Mouse (Mus musculus) spleen, adult 2 months (tissue): ENCODE results near the gene Stxbp6. TPM values are rescaled to one million over a fixed set of nuclear protein-coding genes. Genes with fewer than 3 reads are reported as not detected.
"Not testable (repeated sequence)": the region's sequence is repeated elsewhere in the genome, so short reads cannot be mapped to it uniquely, and the experiment has no call there.

Experiments used
- DNase-seq, 2 experiments: peaks; one replicate each; pipeline versions ENCODE4 v3.0.0 to v3.0.0-alpha.2; 2012 to 2021; ENCODE audit warnings: low spot score in 2 of 2, low read depth in 1 of 2
- H3K27ac ChIP-seq: fragments of 200-500 bp; 2 replicates; pipeline ENCODE4 v1.5.1; 2012; ENCODE audit warnings: low read length, inconsistent platforms; ENCODE audit not compliant: insufficient read depth
- H3K27me3 ChIP-seq: fragments of 200-500 bp; 2 replicates; pipeline ENCODE4 v1.6.1; 2012; ENCODE audit warnings: mild to moderate bottlenecking, moderate library complexity, low read length, inconsistent platforms; ENCODE audit not compliant: control insufficient read depth, insufficient read depth
- H3K36me3 ChIP-seq: fragments of 200-500 bp; 2 replicates; pipeline ENCODE4 v1.6.1; 2012; ENCODE audit warnings: mild to moderate bottlenecking, low read length, inconsistent platforms; ENCODE audit not compliant: control insufficient read depth, insufficient read depth
- H3K4me1 ChIP-seq: fragments of 200-500 bp; 2 replicates; pipeline ENCODE4 v1.6.1; 2011; ENCODE audit warnings: inconsistent platforms; ENCODE audit not compliant: control insufficient read depth, insufficient read depth, insufficient read length
- H3K4me3 ChIP-seq: fragments of 200-500 bp; 2 replicates; pipeline ENCODE4 v1.5.1; 2011; ENCODE audit warnings: mild to moderate bottlenecking, inconsistent platforms; ENCODE audit not compliant: insufficient read depth, insufficient read length; ENCODE audit errors: extremely low read depth
- CTCF ChIP-seq: fragments of 200-500 bp; IDR thresholded peaks from 2 replicates; pipeline ENCODE4 v1.5.1; 2011; ENCODE audit warnings: mild to moderate bottlenecking, inconsistent platforms; ENCODE audit not compliant: insufficient read depth, insufficient read length, insufficient replicate concordance; ENCODE audit errors: extremely low read depth
- POLR2A ChIP-seq: fragments of 200-500 bp; IDR thresholded peaks from 2 replicates; pipeline ENCODE4 v1.6.1; 2011; ENCODE audit warnings: low read depth, low read length, inconsistent platforms
- WGBS: fragments of 180-500 bp; shearing (Covaris S2); methylation state at CpG from one replicate; pipeline ENCODE4 v1.1.7; 2018; 5-methylcytosine and 5-hydroxymethylcytosine counted together
- polyA plus RNA-seq: library from polyadenylated mRNA; depleted of rRNA; stranded (reverse); fragments of >200 nt; gene quantifications from 2 replicates; pipeline ENCODE4 v1.2.3, GENCODE M21; 2012; rRNA removed

Stxbp6 gene
- polyA plus RNA-seq = 1.1 and 1.5 TPM in 2 replicates

DNA sequence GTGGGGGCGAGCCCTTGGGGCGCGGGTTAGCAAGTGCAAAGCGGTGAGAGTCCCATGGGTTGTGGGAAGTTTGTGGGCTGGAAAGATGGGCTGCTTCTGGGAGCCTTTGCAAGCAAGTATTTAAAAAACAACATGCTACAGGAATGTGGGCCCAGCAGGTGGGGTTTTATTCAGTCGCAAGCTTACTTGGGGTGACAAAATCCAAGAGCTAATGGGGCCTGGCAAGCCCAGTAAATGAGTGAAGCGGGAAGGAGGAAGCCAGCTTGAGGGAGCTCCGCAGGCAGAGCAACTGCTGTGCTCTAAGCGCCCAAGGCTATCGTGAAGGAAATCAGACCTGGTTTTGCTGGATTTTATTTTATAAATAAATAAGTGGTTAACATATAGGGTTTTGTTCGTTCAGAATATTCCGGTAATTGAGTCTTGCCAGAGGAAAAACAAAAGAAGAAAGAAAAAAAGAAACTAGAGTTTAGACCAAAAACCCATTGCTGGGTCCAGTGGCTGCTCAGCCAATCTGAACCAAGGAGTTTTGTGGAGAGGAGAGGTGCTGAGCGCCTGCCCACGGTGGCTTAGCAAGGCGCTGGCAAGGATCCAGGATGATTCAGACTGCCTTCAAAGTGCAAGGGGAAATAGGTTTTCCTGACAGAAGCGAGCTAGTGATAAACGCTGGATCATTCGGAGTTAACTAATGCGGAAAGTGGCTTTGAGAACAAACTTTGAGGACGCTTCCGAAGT, at the start of gene Stxbp6:
Stxbp6 (minus strand) TSS at position 99 of the 732 bp plus-strand sequence.
- H3K36me3 ChIP-seq = no peaks in the 10 kb centered on the region
- DNase-seq = no peak
- 4% methylated on average over 20 of the region's 20 CpGs for WGBS
- TF ChIP-seq CTCF = no peak
- no peak for TF ChIP-seq POLR2A
- H3K4me3 ChIP-seq = peak within 1 kb of the TSS; percentile 31
- no peak within 1 kb of the TSS for H3K27ac ChIP-seq
- peaks cover 10% of the 10 kb centered on the region; the same call in 1 of the 2 replicates for H3K27me3 ChIP-seq
- no peaks in the 10 kb centered on the region for H3K4me1 ChIP-seq

DNA sequence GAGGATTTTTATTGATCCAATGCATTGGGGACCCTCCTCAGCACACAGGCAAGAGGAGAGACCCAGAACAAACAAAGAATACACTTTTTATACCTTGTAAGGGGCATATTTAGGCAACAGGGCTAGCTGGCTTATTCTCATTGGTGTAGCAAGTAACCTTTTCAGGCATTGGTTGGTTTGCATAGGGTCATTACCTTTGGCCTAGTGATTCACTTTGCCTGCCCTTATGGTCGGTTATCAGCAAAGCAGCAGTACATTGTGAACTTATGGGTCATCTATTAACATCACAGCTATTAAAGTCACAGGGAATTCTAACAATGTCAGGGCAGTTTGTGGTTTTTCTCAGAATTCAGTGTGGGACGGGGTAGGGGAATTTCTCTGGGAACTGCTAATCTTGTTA, 28.4 kb upstream of the Stxbp6 start:
- not testable (repeated sequence) for H3K4me1 ChIP-seq, H3K27ac ChIP-seq, DNase-seq, H3K4me3 ChIP-seq, H3K36me3 ChIP-seq, H3K27me3 ChIP-seq
- WGBS = 75% methylated on average over 2 of the region's 2 CpGs

- Histone ChIP-seq H3K4me3 (no peak overlapping the region), H3K4me1 (no peaks in the 10 kb centered on the region), H3K27me3 (no peaks in the 10 kb centered on the region), H3K36me3 (no peaks in the 10 kb centered on the region), H3K27ac (no peak overlapping the region)
- WGBS = 83% methylated on average over 2 of the region's 2 CpGs
- TF ChIP-seq CTCF (no peak), POLR2A (no peak)
- no peak for DNase-seq
Measured at GRCm38 (mm10) chr12:45093732-45094131, 19.2 kb upstream of the Stxbp6 start.

- no peaks in the 10 kb centered on the region for H3K36me3 ChIP-seq
- H3K4me3 ChIP-seq = no peak overlapping the region
- H3K27ac ChIP-seq = no peak overlapping the region
- no peaks in the 10 kb centered on the region for H3K4me1 ChIP-seq
- WGBS = 37% methylated on average over 3 of the region's 3 CpGs
- no peaks in the 10 kb centered on the region for H3K27me3 ChIP-seq
- DNase-seq = no peak
- no peak for TF ChIP-seq POLR2A
- no peak for TF ChIP-seq CTCF
Measured at GRCm38 (mm10) chr12:45092444-45092843, 17.9 kb upstream of the Stxbp6 start.

GRCm38 (mm10) chr12:45083145-45083475, 8.6 kb upstream of the Stxbp6 start:
- H3K36me3 ChIP-seq = no peaks in the 10 kb centered on the region
- 76% methylated on average over 1 of the region's 1 CpGs for WGBS

DNA sequence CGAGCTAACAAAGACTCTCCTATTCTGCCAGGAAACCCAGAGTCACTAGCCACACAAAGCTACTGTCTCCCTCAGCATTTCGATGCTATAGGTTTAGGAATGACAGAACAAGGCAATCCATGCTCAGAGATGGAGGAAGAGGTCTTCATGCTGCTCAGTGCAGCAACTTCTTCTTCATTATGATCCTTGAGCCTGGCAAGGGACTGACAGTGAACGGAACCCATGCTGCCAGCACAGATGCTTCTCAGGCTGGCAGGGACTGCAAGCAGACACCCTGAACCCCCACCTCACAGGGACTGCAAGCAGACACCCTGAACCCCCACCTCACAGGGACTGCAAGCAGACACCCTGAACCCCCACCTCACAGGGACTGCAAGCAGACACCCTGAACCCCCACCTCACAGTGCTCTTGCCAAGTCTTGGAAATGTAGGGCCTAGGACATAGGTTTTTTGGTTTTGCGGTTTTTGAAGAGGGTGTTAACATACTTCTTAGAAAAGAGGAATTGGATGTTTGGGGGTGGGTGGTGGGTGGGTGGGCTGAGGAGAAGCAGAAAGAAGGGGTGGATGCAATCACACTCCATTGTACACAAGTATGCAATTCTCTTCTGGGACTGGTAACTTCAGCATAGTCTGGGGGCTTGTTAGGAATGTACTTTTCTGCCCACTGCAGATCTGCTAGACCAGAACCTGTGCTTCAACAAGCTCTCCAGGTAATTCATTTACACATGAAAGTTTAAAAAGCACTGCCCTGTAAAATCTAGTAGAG, 8.1 kb upstream of the Stxbp6 start:
- no peak overlapping the region for H3K4me3 ChIP-seq
- 46% methylated on average over 4 of the region's 4 CpGs for WGBS
- DNase-seq = no peak
- no peak overlapping the region for H3K27ac ChIP-seq
- no peaks in the 10 kb centered on the region for H3K36me3 ChIP-seq
- TF ChIP-seq CTCF (no peak), POLR2A (no peak)
- H3K27me3 ChIP-seq = no peaks in the 10 kb centered on the region
- no peaks in the 10 kb centered on the region for H3K4me1 ChIP-seq

More at GRCm38 (mm10) chr12:45083145-45083475, 8.6 kb upstream of the Stxbp6 start:
- H3K27ac ChIP-seq = no peak overlapping the region
- no peak for TF ChIP-seq POLR2A
- no peak for TF ChIP-seq CTCF
- H3K4me3 ChIP-seq = no peak overlapping the region
- no peaks in the 10 kb centered on the region for H3K27me3 ChIP-seq
- no peaks in the 10 kb centered on the region for H3K4me1 ChIP-seq
- no peak for DNase-seq

DNA sequence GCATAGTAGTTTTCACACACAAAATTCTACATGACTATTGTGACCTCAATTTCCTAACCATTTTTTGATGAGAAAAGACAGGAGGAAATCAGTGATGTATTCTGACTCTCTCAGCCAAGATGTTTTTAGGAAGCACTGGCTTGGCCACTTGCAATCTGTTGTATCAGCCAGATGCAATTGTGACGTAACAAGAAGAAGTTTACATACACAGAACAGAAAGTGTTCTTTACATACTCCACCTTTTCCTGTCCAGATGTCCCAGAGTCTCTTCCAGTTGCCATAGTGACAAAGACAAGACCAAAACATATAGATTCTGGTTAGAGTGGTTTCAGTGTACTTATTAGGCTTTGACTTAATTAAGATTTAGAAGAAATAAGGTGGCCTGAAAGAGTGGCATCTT, 7.1 kb upstream of the Stxbp6 start:
- Histone ChIP-seq H3K27me3 (no peaks in the 10 kb centered on the region), H3K4me1 (no peaks in the 10 kb centered on the region), H3K27ac (no peak overlapping the region), H3K36me3 (no peaks in the 10 kb centered on the region), H3K4me3 (no peak overlapping the region)
- WGBS = 31% methylated on average over 1 of the region's 1 CpGs
- no peak for DNase-seq
- TF ChIP-seq POLR2A (no peak), CTCF (no peak)
